Mouse (Mus musculus) testis, adult 2 months (tissue): ENCODE results near the gene Olfr47.

Experiments
- CTCF ChIP-seq: fragments of 200-500 bp; IDR thresholded peaks from 2 replicates; pipeline ENCODE4 v1.5.1; 2012; ENCODE audit warnings: low read depth, mild to moderate bottlenecking, inconsistent platforms, low read length, moderate library complexity; ENCODE audit not compliant: control insufficient read depth, insufficient read depth, insufficient replicate concordance
- POLR2A ChIP-seq: fragments of 200-500 bp; IDR thresholded peaks from 2 replicates; pipeline ENCODE4 v1.6.1; 2012; ENCODE audit warnings: low read depth, mild to moderate bottlenecking, inconsistent platforms, low read length, moderate library complexity; ENCODE audit not compliant: control insufficient read depth

- TF ChIP-seq POLR2A (no peak), CTCF (no peak)
Measured at GRCm38 (mm10) chr6:43280481-43280880, 49.2 kb downstream of the Olfr47 start.
